Mouse (Mus musculus): Measurements from ENCODE around the gene Nlrc5.

GRCm38 (mm10) chr8:94552696-94553095 is 118.5 kb downstream of the Nlrc5 start:
- no peak for TF ChIP-seq CTCF (IDR thresholded peaks at IDR 0.05; ENCODE audit: control insufficient read depth, insufficient read depth, insufficient read length)
- no peak for TF ChIP-seq MYOG (IDR thresholded peaks at IDR 0.05; ENCODE audit: control insufficient read depth, extremely low read depth, insufficient read length)
- no peak for TF ChIP-seq USF1 (IDR thresholded peaks at IDR 0.05; ENCODE audit: low read depth)
